ENCODE assay signal across 19 mouse cellular contexts in the genomic region with DNA sequence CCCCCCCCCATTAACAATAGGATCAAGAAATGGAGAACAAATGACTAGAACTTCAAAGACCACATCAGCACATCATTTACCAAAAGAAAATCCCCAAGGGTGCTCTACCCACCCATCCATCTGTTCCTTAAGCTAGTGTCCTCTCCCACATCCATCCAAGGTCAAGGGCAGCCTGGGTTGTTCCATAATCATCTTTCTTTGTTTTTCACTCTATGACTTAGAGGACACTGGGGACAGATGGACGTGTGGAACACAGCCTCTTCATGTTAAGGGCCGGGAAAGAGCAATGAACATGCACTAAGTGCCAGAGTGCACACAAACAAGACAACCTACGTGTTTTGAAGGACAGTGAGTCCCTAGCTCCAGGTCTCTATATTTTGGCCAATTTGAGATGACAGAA.
"Had no signal": no experiment of that assay in that cellular context is flagged by ENCODE, and none has a peak within 500 bp of the region (broad histone marks: within the 10 kb centered on the region; RNA-seq: fewer than 3 reads in every experiment).

No protein-coding gene starts in this region.

- H3K4me1 ChIP-seq: liver, embryonic 13.5 days; liver, embryonic 15.5 days; lung, embryonic 15.5 days; megakaryocyte, embryonic 14.5 days; neural tube, embryonic 12.5 days had no signal

- H3K36me3 ChIP-seq: liver, embryonic 13.5 days; liver, embryonic 15.5 days; lung, embryonic 15.5 days; midbrain, embryonic 12.5 days; midbrain, embryonic 15.5 days; neural tube, embryonic 12.5 days; stomach, embryonic 15.5 days had no signal

- H3K27ac ChIP-seq: liver, embryonic 13.5 days; liver, embryonic 15.5 days; lung, embryonic 15.5 days; macrophage; midbrain, embryonic 12.5 days; midbrain, embryonic 15.5 days; neural tube, embryonic 12.5 days; stomach, embryonic 15.5 days; stomach, postnatal 0 days had no signal

- ATAC-seq: liver, postnatal 0 days; lung, postnatal 0 days; midbrain, embryonic 15.5 days had no signal

- DNase-seq: liver, embryonic 13.5 days; liver, postnatal 0 days; lung, adult 2 months; lung, postnatal 14 days; lung, postnatal 36 days; right cerebral cortex, postnatal 14 days; thymus, adult 2 months; thymus, postnatal 25 days; thymus, postnatal 4 days had no signal

- H3K9ac ChIP-seq: liver, embryonic 13.5 days; liver, embryonic 15.5 days; liver, postnatal 0 days; lung, embryonic 15.5 days; midbrain, embryonic 12.5 days; midbrain, embryonic 15.5 days; neural tube, embryonic 12.5 days; stomach, embryonic 15.5 days had no signal

- H3K27me3 ChIP-seq: liver, embryonic 13.5 days; liver, embryonic 15.5 days; lung, embryonic 15.5 days; megakaryocyte, embryonic 14.5 days; midbrain, embryonic 12.5 days; midbrain, embryonic 15.5 days; neural tube, embryonic 12.5 days; stomach, embryonic 15.5 days had no signal

- H3K4me2 ChIP-seq: liver, embryonic 13.5 days; liver, embryonic 15.5 days; lung, embryonic 15.5 days; midbrain, embryonic 12.5 days; midbrain, embryonic 15.5 days; neural tube, embryonic 12.5 days; stomach, embryonic 15.5 days had no signal

- H3K9me3 ChIP-seq: liver, embryonic 13.5 days; liver, embryonic 15.5 days; lung, embryonic 15.5 days; megakaryocyte, embryonic 14.5 days; midbrain, embryonic 12.5 days; midbrain, embryonic 15.5 days; neural tube, embryonic 12.5 days; stomach, embryonic 15.5 days had no signal

- H3K4me3 ChIP-seq: liver, embryonic 13.5 days; liver, embryonic 15.5 days; lung, embryonic 15.5 days; megakaryocyte, embryonic 14.5 days; midbrain, embryonic 12.5 days; midbrain, embryonic 15.5 days; neural tube, embryonic 12.5 days; stomach, embryonic 15.5 days had no signal
